Mouse (Mus musculus) CH12F3 (cell line): ENCODE data around the gene Gm27021.

Experiments
- in situ Hi-C: fragments of 300-500 bp; cut with MboI; formaldehyde crosslinking; loops from 2 replicates; pipeline ENCODE4 v1.14.3; 2020; ENCODE audit warnings: low sequenced_read_pairs

Gene Gm27021

GRCm38 (mm10) chr8:120686051-120686450, 18.2 kb upstream of the Gm27021 start:
- in situ Hi-C loops: no loop called here

GRCm38 (mm10) chr8:120685591-120685990, 17.7 kb upstream of the Gm27021 start:
- in situ Hi-C loops: no loop called here

- in situ Hi-C loops: no loop called here
Observed at GRCm38 (mm10) chr8:120685097-120685496, 17.2 kb upstream of the Gm27021 start.

GRCm38 (mm10) chr8:120684082-120684481, 16.2 kb upstream of the Gm27021 start:
- in situ Hi-C loops: loop anchor here (5.0 kb wide), 1 partner anchor 113 kb away; no protein-coding TSS in a partner anchor

GRCm38 (mm10) chr8:120683602-120684001, 15.7 kb upstream of the Gm27021 start:
- in situ Hi-C loops: loop anchor here (5.0 kb wide), 1 partner anchor 114 kb away; no protein-coding TSS in a partner anchor

GRCm38 (mm10) chr8:120681113-120681512, 13.2 kb upstream of the Gm27021 start:
- in situ Hi-C loops: loop anchor here (5.0 kb wide), 1 partner anchor 116 kb away; no protein-coding TSS in a partner anchor

- in situ Hi-C loops: loop anchor here (5.0 kb wide), 1 partner anchor 117 kb away; no protein-coding TSS in a partner anchor
Observed at GRCm38 (mm10) chr8:120680405-120680804, 12.5 kb upstream of the Gm27021 start.

- in situ Hi-C loops: loop anchor here (5.0 to 10.0 kb wide), 2 partner anchors 117 to 405 kb away; partner anchors contain the start of gene Foxf1
Observed at GRCm38 (mm10) chr8:120679629-120680387, 11.9 kb upstream of the Gm27021 start.

- in situ Hi-C loops: loop anchor here (10.0 kb wide), 1 partner anchor 406 kb away; the partner anchor contains the start of gene Foxf1
Observed at GRCm38 (mm10) chr8:120678447-120678846, 10.6 kb upstream of the Gm27021 start.

- in situ Hi-C loops: loop anchor here (10.0 kb wide), 1 partner anchor 409 kb away; the partner anchor contains the start of gene Foxf1
Observed at GRCm38 (mm10) chr8:120675718-120676117, 7.8 kb upstream of the Gm27021 start.

- in situ Hi-C loops: loop anchor here (10.0 kb wide), 1 partner anchor 412 kb away; the partner anchor contains the start of gene Foxf1
Observed at GRCm38 (mm10) chr8:120673298-120673697, 5.4 kb upstream of the Gm27021 start.

- in situ Hi-C loops: loop anchor here (10.0 kb wide), 1 partner anchor 412 kb away; the partner anchor contains the start of gene Foxf1
Observed at GRCm38 (mm10) chr8:120672626-120673229, 4.8 kb upstream of the Gm27021 start.

- in situ Hi-C loops: loop anchor here (10.0 kb wide), 1 partner anchor 413 kb away; the partner anchor contains the start of gene Foxf1
Observed at GRCm38 (mm10) chr8:120671775-120672174, 3.9 kb upstream of the Gm27021 start.

- in situ Hi-C loops: no loop called here
Observed at GRCm38 (mm10) chr8:120668374-120668905, 561 bp upstream of the Gm27021 start, which contains the start of gene Emc8. TSS of gene Emc8 (minus strand) at chr8:120668573.

- in situ Hi-C loops: no loop called here
Observed at GRCm38 (mm10) chr8:120666807-120667470, 940 bp downstream of the Gm27021 start.

GRCm38 (mm10) chr8:120665726-120666455, 2.0 kb downstream of the Gm27021 start:
- in situ Hi-C loops: no loop called here

- in situ Hi-C loops: no loop called here
Observed at GRCm38 (mm10) chr8:120664566-120664965, 3.3 kb downstream of the Gm27021 start.

- in situ Hi-C loops: no loop called here
Observed at GRCm38 (mm10) chr8:120657415-120657814, 10.5 kb downstream of the Gm27021 start.

GRCm38 (mm10) chr8:120656322-120657052, 11.4 kb downstream of the Gm27021 start:
- in situ Hi-C loops: no loop called here
